Mouse (Mus musculus) CD4-positive helper T cell, adult 2 months (primary cell): Measurements from ENCODE around the gene Tbc1d1.

Experiments
- DNase-seq: peaks from one replicate; pipeline ENCODE4 v3.0.0-alpha.2; 2012; ENCODE audit warnings: low read depth, missing footprints, low spot score

Tbc1d1 gene

GRCm38 (mm10) chr5:64155861-64156550 lies at the start of gene Tbc1d1:
Gene Tbc1d1, plus strand, starts transcription at chr5:64156305.
- DNase-seq: peak; percentile 61

- DNase-seq: no peak
These were observed 48.4 kb upstream of the Tbc1d1 start for GRCm38 (mm10) chr5:64107596-64108289.

- DNase-seq: peak; percentile 21
These were observed 46.9 kb upstream of the Tbc1d1 start for GRCm38 (mm10) chr5:64109217-64109616.

GRCm38 (mm10) chr5:64112360-64112759 lies 43.7 kb upstream of the Tbc1d1 start:
- no peak for DNase-seq

GRCm38 (mm10) chr5:64114210-64114609 lies 41.9 kb upstream of the Tbc1d1 start:
- DNase-seq: no peak

- no peak for DNase-seq
These were observed 38.9 kb upstream of the Tbc1d1 start for GRCm38 (mm10) chr5:64117191-64117590.

GRCm38 (mm10) chr5:64125783-64126182 lies 30.3 kb upstream of the Tbc1d1 start:
- no peak for DNase-seq

GRCm38 (mm10) chr5:64131550-64131949 lies 24.6 kb upstream of the Tbc1d1 start:
- DNase-seq: no peak

GRCm38 (mm10) chr5:64133901-64134300 lies 22.2 kb upstream of the Tbc1d1 start:
- DNase-seq: no peak

GRCm38 (mm10) chr5:64136325-64136724 lies 19.8 kb upstream of the Tbc1d1 start:
- DNase-seq: peak; percentile 49

GRCm38 (mm10) chr5:64140202-64140601 lies 15.9 kb upstream of the Tbc1d1 start:
- no peak for DNase-seq

GRCm38 (mm10) chr5:64144315-64144714 lies 11.8 kb upstream of the Tbc1d1 start:
- DNase-seq: no peak

GRCm38 (mm10) chr5:64146384-64147005 lies 9.6 kb upstream of the Tbc1d1 start:
- no peak for DNase-seq

GRCm38 (mm10) chr5:64149184-64150127 lies 6.6 kb upstream of the Tbc1d1 start:
- peak; percentile 78 for DNase-seq

- DNase-seq: no peak
These were observed 2.8 kb upstream of the Tbc1d1 start for GRCm38 (mm10) chr5:64153319-64153718.

GRCm38 (mm10) chr5:64156579-64156978 lies 474 bp downstream of the Tbc1d1 start:
- DNase-seq: no peak

GRCm38 (mm10) chr5:64157926-64158325 lies 1.8 kb downstream of the Tbc1d1 start:
- peak; percentile 63 for DNase-seq

- DNase-seq: no peak
These were observed 2.4 kb downstream of the Tbc1d1 start for GRCm38 (mm10) chr5:64158501-64158900.

GRCm38 (mm10) chr5:64159065-64159780 lies 3.1 kb downstream of the Tbc1d1 start:
- DNase-seq: peak; percentile 50

GRCm38 (mm10) chr5:64159781-64160704 lies 3.9 kb downstream of the Tbc1d1 start:
- DNase-seq: peak; percentile 82
